17 mouse cellular contexts compared by ENCODE assay signal in the genomic region with DNA sequence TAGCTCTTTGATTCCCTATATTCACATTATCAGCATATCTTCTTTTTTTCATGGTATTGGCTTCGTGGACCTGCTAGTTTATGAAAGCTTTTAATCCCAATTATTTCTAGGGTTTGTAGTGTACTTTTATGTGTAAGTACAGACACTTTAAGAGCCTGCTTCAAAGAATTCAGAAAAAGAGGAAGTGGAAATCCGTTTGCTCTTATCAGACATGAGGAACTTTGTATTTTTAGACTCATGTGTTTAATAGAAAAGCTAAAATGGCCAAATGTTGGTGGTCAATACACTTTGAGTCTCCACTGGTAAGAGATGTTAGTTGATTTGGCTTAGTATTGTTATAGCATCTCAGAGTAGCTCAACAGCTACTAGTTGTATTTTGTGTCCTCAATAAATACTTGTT.
"Had no signal": no experiment of that assay in that cellular context is flagged by ENCODE, and none has a peak within 500 bp of the region (broad histone marks: within the 10 kb centered on the region; RNA-seq: fewer than 3 reads in every experiment).

No protein-coding gene starts in this region.

- ATAC-seq: liver, postnatal 0 days; lung, postnatal 0 days had no signal

- DNase-seq: liver, postnatal 0 days; lung, adult 2 months; lung, postnatal 14 days; lung, postnatal 36 days; midbrain, embryonic 14.5 days; right cerebral cortex, postnatal 25 days; right cerebral cortex, postnatal 4 days; spleen, adult 18-20 months; thymus, adult 18-20 months; thymus, postnatal 14 days; thymus, postnatal 36 days had no signal

- H3K4me1 ChIP-seq: lung, embryonic 15.5 days; midbrain, embryonic 12.5 days; neural tube, embryonic 12.5 days had no signal

- H3K36me3 ChIP-seq: lung, embryonic 15.5 days; midbrain, embryonic 10.5 days; midbrain, embryonic 12.5 days; neural tube, embryonic 12.5 days had no signal

- H3K27me3 ChIP-seq: lung, embryonic 15.5 days; midbrain, embryonic 12.5 days; neural tube, embryonic 12.5 days had no signal

- H3K9ac ChIP-seq: liver, postnatal 0 days; lung, embryonic 15.5 days; midbrain, embryonic 12.5 days; neural tube, embryonic 12.5 days had no signal

- H3K9me3 ChIP-seq: lung, embryonic 15.5 days; midbrain, embryonic 10.5 days; midbrain, embryonic 12.5 days; neural tube, embryonic 12.5 days had no signal

- H3K4me3 ChIP-seq: lung, embryonic 15.5 days; midbrain, embryonic 10.5 days; midbrain, embryonic 12.5 days; neural tube, embryonic 12.5 days had no signal

- H3K27ac ChIP-seq: lung, embryonic 15.5 days; macrophage; midbrain, embryonic 10.5 days; midbrain, embryonic 12.5 days; neural tube, embryonic 12.5 days had no signal
